Mouse (Mus musculus): ENCODE results near the gene 5330417H12Rik.

- TF ChIP-seq CTCF (IDR thresholded peaks at IDR 0.05; ENCODE audit: low read depth, low read length) (no peak), POLR2A (IDR thresholded peaks at IDR 0.05; ENCODE audit: borderline replicate concordance, low read depth, low read length) (no peak)
Observed at GRCm38 (mm10) chr7:107607766-107608165, 17.2 kb downstream of the 5330417H12Rik start.
